Mouse (Mus musculus) splenic B cell, adult 2 months (primary cell): ENCODE measurements around the gene Ncam2.

Experiments
- DNase-seq: peaks from one replicate; pipeline ENCODE4 v3.0.0-alpha.2; 2011; ENCODE audit warnings: low read depth, low spot score
- H3K27me3 ChIP-seq: 2 replicates; pipeline ENCODE4 v1.6.1; 2012; ENCODE audit warnings: mild to moderate bottlenecking, low read length, moderate library complexity, mixed read lengths; ENCODE audit not compliant: control insufficient read depth, poor library complexity, insufficient read depth, severe bottlenecking
- H3K36me3 ChIP-seq: 2 replicates; pipeline ENCODE4 v1.6.1; 2012; ENCODE audit warnings: mild to moderate bottlenecking, low read length, moderate library complexity, mixed read lengths; ENCODE audit not compliant: control insufficient read depth, poor library complexity, insufficient read depth, severe bottlenecking

Gene Ncam2

DNA sequence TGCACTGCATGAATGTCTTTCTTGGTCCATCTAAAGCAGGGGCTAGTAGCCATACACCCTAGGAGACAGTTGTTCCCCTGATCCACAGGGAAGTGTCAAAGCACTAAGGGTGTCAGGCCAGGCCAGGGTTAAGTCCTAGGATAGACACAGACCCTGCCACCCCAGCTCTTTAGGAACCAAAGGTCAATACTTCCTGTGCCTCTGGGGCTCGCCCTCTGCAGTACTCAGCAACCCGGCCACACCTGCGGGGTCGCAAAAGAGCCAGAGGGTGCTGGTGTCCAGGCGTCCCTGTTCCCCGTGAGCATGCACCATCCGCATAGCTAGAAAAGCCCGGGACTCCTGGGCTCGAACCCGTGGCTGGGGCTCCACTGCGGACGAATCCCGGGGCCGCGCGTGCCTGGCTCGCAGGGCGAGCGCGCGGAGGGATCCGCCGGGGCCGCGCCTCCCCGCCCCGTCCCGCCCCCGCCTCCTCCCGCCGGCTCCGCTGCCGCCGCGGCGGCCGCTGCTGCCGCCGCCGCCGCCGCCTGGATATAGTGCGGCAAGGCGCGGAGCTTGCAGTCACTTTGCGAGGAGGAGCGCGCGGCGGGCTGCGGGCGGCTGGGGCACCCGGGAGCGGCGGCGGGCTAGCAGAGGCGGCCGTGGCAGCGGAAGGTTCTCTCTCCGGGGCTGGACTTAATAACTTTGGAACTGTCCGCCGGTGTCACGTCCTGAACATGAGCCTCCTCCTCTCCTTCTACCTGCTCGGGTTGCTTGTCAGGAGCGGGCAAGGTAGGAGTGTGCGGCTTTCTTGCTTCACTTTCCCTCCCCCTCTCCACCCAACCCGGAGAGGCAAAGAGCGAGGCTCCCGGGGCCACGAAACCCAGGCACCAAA is at the start of gene Ncam2:
Gene Ncam2 (plus strand): TSS at position 497 of the 871 bp plus-strand sequence.
- Histone ChIP-seq H3K36me3 (no peaks in the 10 kb centered on the region), H3K27me3 (no peaks in the 10 kb centered on the region)
- DNase-seq = no peak

DNA sequence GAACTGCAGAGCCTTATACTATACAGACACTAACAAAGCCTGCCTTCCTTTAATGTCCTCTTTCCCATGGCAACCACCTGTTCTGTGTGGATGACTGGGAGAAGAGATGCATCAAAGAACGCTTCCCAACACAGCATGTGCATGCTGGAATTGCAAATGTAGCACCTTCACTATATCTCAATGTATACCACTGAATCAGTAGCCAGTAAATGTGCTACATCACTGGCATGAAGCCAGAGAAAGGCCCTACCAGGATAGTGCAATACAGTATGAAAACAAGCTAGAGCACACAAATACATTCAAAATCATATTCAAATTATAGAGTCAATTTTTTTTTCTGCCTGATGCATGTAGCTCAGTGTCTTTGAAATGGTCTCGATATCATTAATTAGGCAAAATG is 29.7 kb upstream of the Ncam2 start:
- H3K27me3 ChIP-seq = no peaks in the 10 kb centered on the region
- no peak for DNase-seq
- H3K36me3 ChIP-seq = no peaks in the 10 kb centered on the region

DNA sequence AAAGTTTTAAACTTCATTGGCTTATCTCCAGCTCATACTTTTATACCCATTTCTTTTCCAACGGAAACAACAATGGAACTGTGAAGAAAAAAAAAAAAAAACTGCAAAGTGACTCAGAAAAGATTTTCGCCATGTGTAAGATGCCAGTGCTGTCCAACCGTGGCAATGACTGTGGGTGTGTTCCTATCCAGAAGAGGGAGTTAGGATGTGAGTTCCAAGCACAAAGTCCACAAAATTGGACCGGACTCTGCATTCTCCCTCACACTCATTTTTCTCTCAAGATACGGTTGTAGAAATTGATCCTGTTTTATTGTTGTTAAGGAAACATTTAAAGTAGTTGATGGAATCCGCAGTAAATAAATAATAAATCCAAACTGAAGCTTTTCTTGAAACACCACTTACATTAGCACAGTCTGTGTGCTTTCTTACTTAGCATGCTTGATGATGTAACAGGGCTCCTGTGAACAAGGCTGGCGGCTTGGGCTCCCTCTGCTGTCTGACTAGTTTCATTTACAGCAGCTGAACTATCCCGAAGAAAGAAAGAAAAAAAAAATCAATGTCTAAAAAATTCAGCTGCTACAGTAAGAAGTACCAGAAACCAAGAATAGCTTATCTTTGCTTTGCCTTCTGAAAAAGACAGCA is 25.1 kb upstream of the Ncam2 start:
- no peaks in the 10 kb centered on the region for H3K27me3 ChIP-seq
- DNase-seq = no peak
- H3K36me3 ChIP-seq = no peaks in the 10 kb centered on the region

DNA sequence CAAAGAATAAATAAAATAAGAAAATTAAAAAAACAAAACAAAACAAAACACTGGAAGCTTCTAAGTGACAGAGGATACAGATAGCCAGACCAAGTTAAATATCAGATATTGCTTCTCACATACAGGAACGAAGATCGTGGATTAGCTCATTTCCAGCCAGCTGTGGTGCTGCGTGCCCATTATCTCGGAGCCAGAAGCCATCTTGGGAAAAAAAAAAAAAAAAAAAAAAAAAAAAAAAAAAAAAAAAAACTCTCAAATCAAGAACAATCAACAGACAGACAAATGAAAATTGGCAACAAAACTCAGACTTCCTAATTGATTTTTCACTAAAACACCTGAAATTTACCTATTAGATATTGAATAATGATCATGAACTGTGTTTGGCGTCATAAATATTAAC is 20.7 kb upstream of the Ncam2 start:
- DNase-seq = no peak
- H3K36me3 ChIP-seq = no peaks in the 10 kb centered on the region
- no peaks in the 10 kb centered on the region for H3K27me3 ChIP-seq

DNA sequence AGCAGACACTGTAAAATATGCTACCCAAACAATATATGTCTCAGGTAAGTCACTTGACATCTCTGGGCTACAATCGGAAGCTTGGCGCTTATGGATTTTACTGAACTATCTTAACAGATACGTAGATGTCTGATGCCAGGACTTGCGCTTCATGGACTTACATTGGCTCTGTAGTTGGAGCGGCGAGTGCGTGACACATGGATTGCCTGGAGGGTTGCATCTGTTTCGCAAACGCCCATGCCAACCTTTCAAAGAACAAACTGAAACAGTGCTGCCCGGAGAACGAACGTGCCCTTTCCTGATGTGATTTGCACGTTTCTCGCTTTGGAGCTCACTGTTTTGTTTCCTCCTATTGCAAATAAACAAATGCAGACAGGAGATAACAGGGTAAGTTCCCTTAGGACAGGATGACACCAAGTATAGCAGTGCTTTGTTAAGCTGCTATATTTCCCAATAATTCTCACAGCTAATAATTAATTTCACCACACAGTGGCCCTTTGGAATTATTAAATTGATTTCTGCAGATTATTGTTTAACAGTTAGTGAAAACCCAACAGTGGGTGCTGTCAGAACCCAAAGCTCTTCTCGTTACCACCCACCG is 12.8 kb upstream of the Ncam2 start:
- no peaks in the 10 kb centered on the region for H3K36me3 ChIP-seq
- DNase-seq = no peak
- no peaks in the 10 kb centered on the region for H3K27me3 ChIP-seq

DNA sequence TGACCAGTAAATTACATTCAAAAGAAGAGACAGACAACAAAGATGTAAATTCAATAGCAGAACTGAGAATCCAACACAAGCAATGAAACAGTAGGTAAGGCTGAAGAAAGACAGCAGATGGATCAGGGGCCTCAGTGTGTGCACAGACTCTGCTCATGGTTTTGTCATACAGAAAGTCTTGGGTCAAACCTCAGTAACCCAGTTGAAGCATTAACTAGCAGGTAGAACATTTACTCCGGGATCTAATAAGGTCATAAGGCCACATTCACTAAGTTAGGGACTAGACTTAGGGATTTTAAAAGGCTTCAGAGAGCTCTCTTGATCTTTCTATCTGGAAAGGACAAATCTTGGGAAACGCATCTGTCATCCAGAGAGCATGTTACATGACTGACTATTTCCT is 8.9 kb upstream of the Ncam2 start:
- no peak for DNase-seq
- no peaks in the 10 kb centered on the region for H3K27me3 ChIP-seq
- H3K36me3 ChIP-seq = no peaks in the 10 kb centered on the region

DNA sequence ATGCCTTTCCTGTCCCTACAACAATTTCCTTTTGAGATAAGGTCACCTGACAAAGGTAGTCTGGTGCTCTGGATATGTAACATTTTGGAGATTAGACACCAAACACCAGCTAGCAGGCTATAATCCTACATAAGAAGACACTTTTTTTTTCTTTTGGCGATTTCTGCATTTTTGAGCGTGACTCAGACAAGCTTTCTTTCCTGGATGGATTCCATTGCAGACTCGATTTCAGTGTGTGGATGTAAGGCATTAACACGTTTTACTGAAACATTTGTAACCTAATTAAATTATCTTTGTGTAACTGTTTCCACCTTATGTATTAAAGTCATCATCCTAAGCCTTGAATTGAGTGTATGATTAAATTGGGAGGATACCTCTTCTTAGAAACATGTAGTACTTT is 7.9 kb upstream of the Ncam2 start:
- no peaks in the 10 kb centered on the region for H3K36me3 ChIP-seq
- H3K27me3 ChIP-seq = no peaks in the 10 kb centered on the region
- no peak for DNase-seq

DNA sequence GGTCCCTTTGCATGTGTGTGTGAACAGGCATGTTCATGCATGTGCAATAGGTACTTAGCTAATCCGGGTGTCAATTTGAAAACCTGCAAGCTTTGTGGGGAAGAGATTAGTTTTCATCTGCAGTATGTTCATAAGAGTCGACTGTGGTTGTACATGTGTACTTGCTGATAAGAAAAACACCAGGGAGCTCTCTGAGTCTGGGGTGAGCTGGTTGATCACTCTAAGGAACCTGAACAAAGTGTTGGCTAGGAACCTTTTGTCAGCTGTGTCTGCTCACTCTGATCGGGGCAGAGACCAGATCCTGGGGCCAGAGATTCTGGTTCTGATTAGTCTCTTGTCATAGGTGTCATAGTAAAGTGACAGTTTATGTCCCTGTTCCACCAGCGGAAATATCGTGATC is 1.0 kb upstream of the Ncam2 start:
- no peaks in the 10 kb centered on the region for H3K36me3 ChIP-seq
- no peaks in the 10 kb centered on the region for H3K27me3 ChIP-seq
- no peak for DNase-seq

DNA sequence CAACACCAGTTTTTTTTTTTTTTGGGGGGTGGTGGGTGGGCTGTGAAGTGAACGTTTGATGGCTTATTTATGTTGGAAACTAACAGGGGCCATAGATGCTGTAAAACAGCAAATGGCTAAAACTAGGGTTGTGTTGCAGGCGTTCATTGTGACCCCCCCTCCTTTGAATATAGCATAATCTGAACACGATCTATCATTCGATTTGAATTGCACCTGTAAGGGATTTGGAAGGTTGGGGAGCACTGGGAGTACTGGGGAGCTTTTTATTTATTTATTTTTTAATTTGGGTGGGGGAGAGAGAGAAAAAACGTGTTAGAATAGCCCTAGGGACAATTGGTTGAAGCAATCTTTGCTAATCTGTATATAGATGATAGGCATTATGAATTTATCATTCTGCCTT is 974 bp downstream of the Ncam2 start:
- no peaks in the 10 kb centered on the region for H3K36me3 ChIP-seq
- H3K27me3 ChIP-seq = no peaks in the 10 kb centered on the region

DNA sequence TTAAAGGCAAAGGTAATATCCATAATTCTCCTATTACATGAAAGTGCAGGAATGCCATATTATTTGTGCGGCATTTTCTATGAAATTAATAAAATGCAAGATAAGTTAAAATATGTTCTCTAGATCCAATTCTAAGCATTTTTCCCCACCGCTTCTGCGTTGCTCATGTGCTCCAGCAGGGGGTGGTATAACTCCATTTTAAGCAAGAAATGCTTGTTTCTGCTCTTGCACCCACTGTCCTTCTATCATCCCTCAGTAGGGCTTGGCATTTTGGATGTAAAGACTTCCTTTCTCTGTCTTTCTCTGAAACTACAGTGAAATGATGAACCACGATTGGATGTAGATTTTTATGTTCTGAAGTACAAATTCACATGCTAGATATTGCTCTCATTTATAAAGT is 1.5 kb downstream of the Ncam2 start:
- no peak for DNase-seq
- no peaks in the 10 kb centered on the region for H3K27me3 ChIP-seq
- no peaks in the 10 kb centered on the region for H3K36me3 ChIP-seq

More for the DNA sequence above, 974 bp downstream of the Ncam2 start:
- DNase-seq = no peak

DNA sequence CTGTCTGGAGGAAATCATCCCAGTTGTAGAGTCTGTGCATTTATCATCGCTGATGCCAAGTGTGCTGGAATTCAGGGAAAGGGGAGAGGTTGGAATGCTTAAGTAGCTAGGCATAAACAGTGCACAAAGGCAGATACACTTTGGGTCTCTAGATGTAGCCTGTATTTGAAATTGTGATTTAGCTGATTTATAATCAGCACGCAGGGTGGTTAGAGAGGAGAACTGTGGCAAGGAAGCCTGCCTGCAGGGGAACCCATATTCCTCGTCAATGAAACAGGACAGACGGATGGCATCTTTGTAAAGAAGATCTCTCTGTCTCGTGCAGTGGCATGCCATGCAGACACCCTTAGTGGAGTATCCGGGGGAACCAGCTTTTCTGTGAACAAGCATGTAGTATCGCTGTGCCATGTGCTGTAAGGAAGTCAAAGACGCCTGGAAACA is 2.2 kb downstream of the Ncam2 start:
- DNase-seq = no peak

DNA sequence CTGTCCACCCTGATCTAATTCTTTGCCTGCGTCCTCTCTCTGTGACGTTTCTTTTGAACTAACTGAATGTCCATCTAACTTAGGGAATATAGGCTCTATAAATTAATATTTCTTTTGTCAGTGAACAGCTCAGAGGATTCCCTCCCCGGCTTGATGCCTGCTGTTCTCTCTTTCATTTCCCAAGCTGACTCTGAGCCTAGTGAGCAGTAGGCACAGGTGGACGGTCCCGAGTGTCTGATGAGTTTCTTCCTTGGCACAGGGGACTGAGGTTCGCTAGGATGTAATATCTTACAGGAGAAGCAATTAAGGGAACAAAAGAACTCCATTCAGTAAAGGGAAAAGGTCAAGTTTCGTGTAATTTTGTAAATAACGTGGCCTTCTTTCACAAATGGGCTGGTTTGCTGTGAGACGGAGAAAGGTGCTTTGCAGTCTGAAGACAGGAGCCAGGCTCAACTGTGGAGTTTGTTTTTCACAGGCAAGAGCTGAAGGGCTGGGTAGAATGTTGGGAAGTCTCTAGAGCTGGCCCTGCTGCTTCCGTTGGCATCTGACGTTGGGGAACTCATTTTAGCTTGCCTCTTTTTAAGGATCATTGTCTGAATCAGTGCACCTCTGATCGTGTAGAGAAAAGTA is 4.0 kb downstream of the Ncam2 start:
- no peaks in the 10 kb centered on the region for H3K27me3 ChIP-seq
- DNase-seq = no peak
- no peaks in the 10 kb centered on the region for H3K36me3 ChIP-seq

More for the DNA sequence above, 2.2 kb downstream of the Ncam2 start:
- Histone ChIP-seq H3K36me3 (no peaks in the 10 kb centered on the region), H3K27me3 (no peaks in the 10 kb centered on the region)

DNA sequence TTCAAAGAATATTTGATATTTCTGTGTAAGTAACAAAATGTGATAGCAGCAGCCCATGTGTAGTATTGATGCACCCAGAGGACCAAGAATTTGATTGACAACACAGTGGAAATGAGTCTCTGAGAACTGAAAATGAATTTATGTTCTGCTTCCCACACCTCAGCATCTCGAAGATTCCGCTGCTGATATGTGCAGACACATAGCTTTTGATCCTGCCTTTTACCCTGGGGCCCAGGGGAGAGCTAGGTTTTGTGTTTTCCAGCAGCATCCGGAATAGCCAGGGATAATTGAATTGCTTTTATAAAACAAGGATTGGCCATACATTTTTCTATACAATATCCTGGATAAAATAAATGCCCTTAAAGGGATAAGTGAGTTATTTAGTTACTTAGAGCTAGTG is 20.7 kb downstream of the Ncam2 start:
- Histone ChIP-seq H3K36me3 (no peaks in the 10 kb centered on the region), H3K27me3 (no peaks in the 10 kb centered on the region)
- DNase-seq = no peak

DNA sequence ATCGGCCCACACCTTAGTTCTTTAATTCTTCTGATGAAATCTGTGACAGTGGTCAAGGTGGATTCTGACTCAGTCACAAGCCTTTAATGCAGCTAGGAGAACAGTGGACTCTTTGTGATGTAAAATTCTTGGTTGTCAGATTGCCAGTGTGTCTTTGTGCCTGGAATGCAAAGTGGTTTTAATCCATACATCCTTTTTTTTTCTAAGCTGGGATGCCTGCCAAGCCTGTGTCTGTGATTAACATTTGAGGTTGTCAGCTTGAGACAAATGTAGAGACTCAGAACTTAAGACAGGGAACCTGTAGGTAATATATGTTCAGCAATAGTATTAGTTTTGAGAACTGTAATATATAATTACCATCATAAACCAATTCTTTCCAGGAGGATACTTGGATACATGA is 23.3 kb downstream of the Ncam2 start:
- Histone ChIP-seq H3K36me3 (no peaks in the 10 kb centered on the region), H3K27me3 (no peaks in the 10 kb centered on the region)
- DNase-seq = no peak

DNA sequence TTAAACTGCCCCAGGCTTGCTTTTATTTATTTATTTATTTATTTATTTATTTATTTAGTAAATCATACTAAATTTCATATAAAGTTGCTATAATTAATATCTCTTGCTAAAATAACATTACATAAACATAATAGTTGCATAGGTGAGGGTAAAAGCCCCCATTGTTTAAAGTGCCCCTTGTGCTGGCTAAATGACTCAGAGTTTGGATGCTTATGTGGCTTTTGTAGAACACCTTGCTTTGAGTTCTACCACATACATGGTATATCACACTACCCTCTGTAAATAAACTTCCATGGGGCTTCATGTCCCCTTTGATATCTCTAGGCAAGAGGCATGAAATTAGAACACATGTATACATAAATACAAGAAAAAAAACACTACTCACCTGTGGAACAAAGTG is 23.8 kb downstream of the Ncam2 start:
- Histone ChIP-seq H3K36me3 (no peaks in the 10 kb centered on the region), H3K27me3 (no peaks in the 10 kb centered on the region)
- no peak for DNase-seq
